Mouse (Mus musculus) stomach, embryonic 14.5 days (tissue): ENCODE measurements around the gene Phf11a. TPM values are rescaled to one million over a fixed set of nuclear protein-coding genes. Genes with fewer than 3 reads are reported as not detected.

ENCODE experiments used
- polyA plus RNA-seq: library from polyadenylated mRNA; unstranded; fragments of >200 nt; fragmentation: Nextera tagmentation; extraction: Ambion mirVana; gene quantifications from 2 replicates; pipeline ENCODE4 v1.2.1, GENCODE M21; 2014

Gene Phf11a
- polyA plus RNA-seq, 1 experiment from 2014 or later: 0.26 TPM

Other genes starting within 250 kb of the Phf11a start
- not detected in 2 replicates for gene 1700129C05Rik, start 154.6 kb downstream of the Phf11a start, polyA plus RNA-seq
- not detected in 2 replicates for gene Gm5142, start 118.8 kb downstream of the Phf11a start, polyA plus RNA-seq
- 70.6 and 73.9 TPM in 2 replicates for gene Rcbtb1, start 96.3 kb downstream of the Phf11a start, polyA plus RNA-seq
- not detected in 2 replicates for gene Gm6904, start 37.3 kb downstream of the Phf11a start, polyA plus RNA-seq
- 0.53 and 1.6 TPM in 2 replicates for gene Phf11b, start 43.8 kb upstream of the Phf11a start, polyA plus RNA-seq
- gene Phf11d, start 67.9 kb upstream of the Phf11a start, polyA plus RNA-seq: 2.3 and 2.8 TPM in 2 replicates
- 0.87 and 0.88 TPM in 2 replicates for gene Phf11c, start 97.9 kb upstream of the Phf11a start, polyA plus RNA-seq
- gene Setdb2, start 143.4 kb upstream of the Phf11a start, polyA plus RNA-seq: 10.0 and 10.5 TPM in 2 replicates
- gene Cab39l, start 143.4 kb upstream of the Phf11a start, polyA plus RNA-seq: 43.2 and 49.3 TPM in 2 replicates